Mouse (Mus musculus): ENCODE data around the gene Rab6a. TPM values are rescaled to one million over a fixed set of nuclear protein-coding genes. Genes with fewer than 3 reads are reported as not detected.

Rab6a gene
- polyA plus RNA-seq, 1 experiment from 2014 or later: 300 TPM

Other genes starting within 250 kb of the Rab6a start
- gene C2cd3, start 235.2 kb upstream of the Rab6a start, polyA plus RNA-seq (2014; fragmentation: Nextera tagmentation; extraction: Ambion mirVana): 27.7 and 28.7 TPM in 2 replicates
- 125 and 160 TPM in 2 replicates for gene Ppme1, start 235.1 kb upstream of the Rab6a start, polyA plus RNA-seq (2014; fragmentation: Nextera tagmentation; extraction: Ambion mirVana)
- gene Ucp3, start 134.4 kb upstream of the Rab6a start, polyA plus RNA-seq (2014; fragmentation: Nextera tagmentation; extraction: Ambion mirVana): not detected in 2 replicates
- gene Ucp2, start 114.1 kb upstream of the Rab6a start, polyA plus RNA-seq (2014; fragmentation: Nextera tagmentation; extraction: Ambion mirVana): 47.0 and 55.6 TPM in 2 replicates
- 2.0 and 3.7 TPM in 2 replicates for gene Dnajb13, start 92.5 kb upstream of the Rab6a start, polyA plus RNA-seq (2014; fragmentation: Nextera tagmentation; extraction: Ambion mirVana)
- gene Coa4, start 70.3 kb upstream of the Rab6a start, polyA plus RNA-seq (2014; fragmentation: Nextera tagmentation; extraction: Ambion mirVana): 16.5 and 16.6 TPM in 2 replicates
- 91.3 and 95.9 TPM in 2 replicates for gene Mrpl48, start 891 bp downstream of the Rab6a start, polyA plus RNA-seq (2014; fragmentation: Nextera tagmentation; extraction: Ambion mirVana)
- gene Plekhb1, start 55.0 kb downstream of the Rab6a start, polyA plus RNA-seq (2014; fragmentation: Nextera tagmentation; extraction: Ambion mirVana): 7.8 and 8.5 TPM in 2 replicates
- 113 and 128 TPM in 2 replicates for gene Fam168a, start 99.2 kb downstream of the Rab6a start, polyA plus RNA-seq (2014; fragmentation: Nextera tagmentation; extraction: Ambion mirVana)